Mouse (Mus musculus): ENCODE results near the gene Fbln7. TPM values are rescaled to one million over a fixed set of nuclear protein-coding genes. Genes with fewer than 3 reads are reported as not detected.
A peak's percentile ranks its signal among the peaks of the same experiment; 100 is the strongest.

Fbln7 gene
- not detected in 2 replicates for polyA plus RNA-seq (2011; ENCODE audit: insufficient read depth, insufficient read length, low replicate concordance, missing spikeins)

- no peak within 1 kb of the TSS for H3K4me3 ChIP-seq (replicated peaks; ENCODE audit: control insufficient read depth, low read depth, low read length)
- TF ChIP-seq POLR2A (IDR thresholded peaks at IDR 0.05; ENCODE audit: borderline replicate concordance, control insufficient read depth, low read depth, low read length): no peak
- no peak for TF ChIP-seq CTCF (IDR thresholded peaks at IDR 0.05; ENCODE audit: control insufficient read depth, insufficient read depth, low read length)
- no peaks in the 10 kb centered on the region for H3K4me1 ChIP-seq (ENCODE audit: control insufficient read depth, insufficient read depth, low read length)
- WGBS: 85% methylated on average over 9 of the region's 9 CpGs
- H3K27ac ChIP-seq (ENCODE audit: control insufficient read depth, insufficient read depth, low read depth, low read length, poor library complexity): no peak within 1 kb of the TSS
These were observed at the start of gene Fbln7 for GRCm38 (mm10) chr2:128862636-128863035. Gene Fbln7, plus strand, starts transcription at chr2:128862981.

GRCm38 (mm10) chr2:128816311-128816710 lies 46.5 kb upstream of the Fbln7 start:
- Histone ChIP-seq H3K27ac (ENCODE audit: control insufficient read depth, insufficient read depth, low read depth, low read length, poor library complexity) (no peak overlapping the region), H3K4me1 (ENCODE audit: control insufficient read depth, insufficient read depth, low read length) (no peaks in the 10 kb centered on the region), H3K4me3 (replicated peaks; ENCODE audit: control insufficient read depth, low read depth, low read length) (no peak overlapping the region)
- WGBS: 86% methylated on average over 1 of the region's 1 CpGs
- TF ChIP-seq POLR2A (IDR thresholded peaks at IDR 0.05; ENCODE audit: borderline replicate concordance, control insufficient read depth, low read depth, low read length) (no peak), CTCF (IDR thresholded peaks at IDR 0.05; ENCODE audit: control insufficient read depth, insufficient read depth, low read length) (no peak)

GRCm38 (mm10) chr2:128816916-128817315 lies 45.9 kb upstream of the Fbln7 start:
- no peaks in the 10 kb centered on the region for H3K4me1 ChIP-seq (ENCODE audit: control insufficient read depth, insufficient read depth, low read length)
- 43% methylated on average over 6 of the region's 6 CpGs for WGBS
- no peak overlapping the region for H3K4me3 ChIP-seq (replicated peaks; ENCODE audit: control insufficient read depth, low read depth, low read length)
- TF ChIP-seq CTCF (IDR thresholded peaks at IDR 0.05; ENCODE audit: control insufficient read depth, insufficient read depth, low read length): no peak
- no peak for TF ChIP-seq POLR2A (IDR thresholded peaks at IDR 0.05; ENCODE audit: borderline replicate concordance, control insufficient read depth, low read depth, low read length)
- H3K27ac ChIP-seq (ENCODE audit: control insufficient read depth, insufficient read depth, low read depth, low read length, poor library complexity): no peak overlapping the region

- under 1% methylated on average over 7 of the region's 7 CpGs for WGBS
- Histone ChIP-seq H3K27ac (ENCODE audit: control insufficient read depth, insufficient read depth, low read depth, low read length, poor library complexity) (peak overlapping the region; percentile 50), H3K4me3 (replicated peaks; ENCODE audit: control insufficient read depth, low read depth, low read length) (peak overlapping the region; percentile 69), H3K4me1 (ENCODE audit: control insufficient read depth, insufficient read depth, low read length) (no peaks in the 10 kb centered on the region)
- TF ChIP-seq POLR2A (IDR thresholded peaks at IDR 0.05; ENCODE audit: borderline replicate concordance, control insufficient read depth, low read depth, low read length): no peak
- no peak for TF ChIP-seq CTCF (IDR thresholded peaks at IDR 0.05; ENCODE audit: control insufficient read depth, insufficient read depth, low read length)
These were observed 45.4 kb upstream of the Fbln7 start for GRCm38 (mm10) chr2:128817387-128817785.

- Histone ChIP-seq H3K4me3 (replicated peaks; ENCODE audit: control insufficient read depth, low read depth, low read length) (peak within 1 kb of the TSS; percentile 99), H3K4me1 (ENCODE audit: control insufficient read depth, insufficient read depth, low read length) (no peaks in the 10 kb centered on the region), H3K27ac (ENCODE audit: control insufficient read depth, insufficient read depth, low read depth, low read length, poor library complexity) (peak within 1 kb of the TSS; percentile 93)
- TF ChIP-seq POLR2A (IDR thresholded peaks at IDR 0.05; ENCODE audit: borderline replicate concordance, control insufficient read depth, low read depth, low read length) (peak; percentile 82; the same call in 1 of the 2 replicates), CTCF (IDR thresholded peaks at IDR 0.05; ENCODE audit: control insufficient read depth, insufficient read depth, low read length) (no peak)
- WGBS: under 1% methylated on average over 59 of the region's 59 CpGs
These were observed 44.7 kb upstream of the Fbln7 start, which contains the start of gene Tmem87b for GRCm38 (mm10) chr2:128817786-128818681. Gene Tmem87b, plus strand, starts transcription at chr2:128818118.

GRCm38 (mm10) chr2:128818956-128819643 lies 43.7 kb upstream of the Fbln7 start:
- H3K4me3 ChIP-seq (replicated peaks; ENCODE audit: control insufficient read depth, low read depth, low read length): peak overlapping the region; percentile 99
- no peak for TF ChIP-seq CTCF (IDR thresholded peaks at IDR 0.05; ENCODE audit: control insufficient read depth, insufficient read depth, low read length)
- TF ChIP-seq POLR2A (IDR thresholded peaks at IDR 0.05; ENCODE audit: borderline replicate concordance, control insufficient read depth, low read depth, low read length): no peak
- peak overlapping the region; percentile 93; the same call in 1 of the 2 replicates for H3K27ac ChIP-seq (ENCODE audit: control insufficient read depth, insufficient read depth, low read depth, low read length, poor library complexity)
- 16% methylated on average over 14 of the region's 14 CpGs for WGBS
- no peaks in the 10 kb centered on the region for H3K4me1 ChIP-seq (ENCODE audit: control insufficient read depth, insufficient read depth, low read length)

GRCm38 (mm10) chr2:128820631-128821030 lies 42.1 kb upstream of the Fbln7 start:
- no peak overlapping the region for H3K4me3 ChIP-seq (replicated peaks; ENCODE audit: control insufficient read depth, low read depth, low read length)
- WGBS: 70% methylated on average over 2 of the region's 2 CpGs
- TF ChIP-seq CTCF (IDR thresholded peaks at IDR 0.05; ENCODE audit: control insufficient read depth, insufficient read depth, low read length) (no peak), POLR2A (IDR thresholded peaks at IDR 0.05; ENCODE audit: borderline replicate concordance, control insufficient read depth, low read depth, low read length) (no peak)
- no peaks in the 10 kb centered on the region for H3K4me1 ChIP-seq (ENCODE audit: control insufficient read depth, insufficient read depth, low read length)
- no peak overlapping the region for H3K27ac ChIP-seq (ENCODE audit: control insufficient read depth, insufficient read depth, low read depth, low read length, poor library complexity)

- TF ChIP-seq POLR2A (IDR thresholded peaks at IDR 0.05; ENCODE audit: borderline replicate concordance, control insufficient read depth, low read depth, low read length) (no peak), CTCF (IDR thresholded peaks at IDR 0.05; ENCODE audit: control insufficient read depth, insufficient read depth, low read length) (no peak)
- no peak overlapping the region for H3K4me3 ChIP-seq (replicated peaks; ENCODE audit: control insufficient read depth, low read depth, low read length)
- WGBS: 82% methylated on average over 5 of the region's 5 CpGs
These were observed 38.9 kb upstream of the Fbln7 start for GRCm38 (mm10) chr2:128823893-128824292.

More at GRCm38 (mm10) chr2:128823893-128824292, 38.9 kb upstream of the Fbln7 start:
- Histone ChIP-seq H3K4me1 (ENCODE audit: control insufficient read depth, insufficient read depth, low read length) (no peaks in the 10 kb centered on the region), H3K27ac (ENCODE audit: control insufficient read depth, insufficient read depth, low read depth, low read length, poor library complexity) (no peak overlapping the region)

All from bone marrow, adult 2 months (tissue).